Mouse (Mus musculus) heart, postnatal 0 days (tissue): ENCODE results near the gene Pcbp1. TPM values are rescaled to one million over a fixed set of nuclear protein-coding genes. Genes with fewer than 3 reads are reported as not detected.
A peak's percentile ranks its signal among the peaks of the same experiment; 100 is the strongest.
"Not testable (repeated sequence)": the region's sequence is repeated elsewhere in the genome, so short reads cannot be mapped to it uniquely, and the experiment has no call there.

Source experiments
- ATAC-seq: fragments of 200-750 bp; cut with Nextera tagmentation; 2 replicates; pipeline ENCODE4 v1.8.0; 2017; ENCODE audit warnings: low read depth, moderate number of reproducible peaks, moderate library complexity; ENCODE audit not compliant: insufficient read depth
- DNase-seq: peaks from one replicate; pipeline ENCODE4 v3.0.0-alpha.2; 2016; ENCODE audit warnings: low spot score
- H3K27ac ChIP-seq: fragments of 300-500 bp; sonication (generic); 2 replicates; pipeline ENCODE4 v1.5.1; 2014; ENCODE audit warnings: low read depth, mild to moderate bottlenecking
- H3K27me3 ChIP-seq: fragments of 300-500 bp; sonication (generic); 2 replicates; pipeline ENCODE4 v1.6.1; 2014; ENCODE audit warnings: low read length, mixed read lengths; ENCODE audit not compliant: control insufficient read depth, insufficient read depth
- H3K36me3 ChIP-seq: fragments of 300-500 bp; sonication (generic); replicated peaks from 2 replicates; pipeline ENCODE4 v1.6.1; 2014; ENCODE audit warnings: low read length, mixed read lengths; ENCODE audit not compliant: control insufficient read depth, insufficient read depth
- H3K4me1 ChIP-seq: fragments of 300-500 bp; sonication (generic); 2 replicates; pipeline ENCODE4 v1.6.1; 2014; ENCODE audit warnings: antibody characterized with exemption; ENCODE audit not compliant: control insufficient read depth, insufficient read depth
- H3K4me2 ChIP-seq: fragments of 300-500 bp; sonication (generic); 2 replicates; pipeline ENCODE4 v1.6.1; 2014; ENCODE audit warnings: low read depth, mild to moderate bottlenecking, low read length, moderate library complexity
- H3K4me3 ChIP-seq: fragments of 300-500 bp; sonication (generic); 2 replicates; pipeline ENCODE4 v1.5.1; 2014; ENCODE audit warnings: low read depth, low read length
- H3K9ac ChIP-seq: fragments of 300-500 bp; sonication (generic); replicated peaks from 2 replicates; pipeline ENCODE4 v1.6.1; 2014; ENCODE audit warnings: low read depth, low read length, mixed read lengths
- H3K9me3 ChIP-seq: fragments of 300-500 bp; sonication (generic); replicated peaks from 2 replicates; pipeline ENCODE4 v1.6.1; 2016; ENCODE audit warnings: low read length; ENCODE audit not compliant: control insufficient read depth
- CTCF ChIP-seq: IDR thresholded peaks from 2 replicates; pipeline ENCODE4 v1.5.1; 2016; ENCODE audit warnings: antibody characterized with exemption, control low read depth, low read depth
- EP300 ChIP-seq: IDR thresholded peaks from 2 replicates; pipeline ENCODE4 v1.6.1; 2016; ENCODE audit warnings: antibody characterized with exemption, low read depth
- WGBS: fragments of 180-500 bp; shearing (Covaris S2); extraction: QIAGEN DNeasy Blood & Tissue Kit; methylation state at CpG from one replicate; pipeline ENCODE4 v1.1.7; 2014; 5-methylcytosine and 5-hydroxymethylcytosine counted together
- polyA plus RNA-seq: library from polyadenylated mRNA; unstranded; fragments of >200 nt; fragmentation: Nextera tagmentation; extraction: Ambion mirVana; gene quantifications from 2 replicates; pipeline ENCODE4 v1.2.1, GENCODE M21; 2015
- total RNA-seq: library from RNA; depleted of rRNA; stranded (reverse); fragments of >200 nt; gene quantifications from 2 replicates; pipeline ENCODE4 v1.2.3, GENCODE M21; 2014; ENCODE audit warnings: low replicate concordance

The Pcbp1 gene
- total and polyA plus RNA-seq, 2 experiments from 2014 or later = 55.2 to 285 TPM

GRCm38 (mm10) chr6:86565782-86566181 is 39.7 kb upstream of the Pcbp1 start:
- Histone ChIP-seq H3K4me1 (peaks cover 19% of the 10 kb centered on the region), H3K27ac (no peak overlapping the region), H3K4me2 (no peak overlapping the region), H3K4me3 (no peak overlapping the region), H3K36me3 (peaks cover 19% of the 10 kb centered on the region; the same call in 1 of the 2 replicates), H3K9me3 (no peaks in the 10 kb centered on the region), H3K27me3 (no peaks in the 10 kb centered on the region), H3K9ac (no peak overlapping the region)
- ATAC-seq (no peak), DNase-seq (no peak)
- TF ChIP-seq EP300 (no peak), CTCF (no peak)
- WGBS = 86% methylated on average over 2 of the region's 2 CpGs

- not testable (repeated sequence) for DNase-seq, H3K9me3 ChIP-seq, H3K27me3 ChIP-seq, H3K9ac ChIP-seq, H3K4me2 ChIP-seq, H3K4me1 ChIP-seq, H3K4me3 ChIP-seq, ATAC-seq, H3K27ac ChIP-seq
- peaks cover 28% of the 10 kb centered on the region; the same call in 1 of the 2 replicates for H3K36me3 ChIP-seq
- WGBS = 92% methylated on average over 1 of the region's 1 CpGs
These were observed 31.1 kb upstream of the Pcbp1 start for GRCm38 (mm10) chr6:86557182-86557581.

- H3K9ac ChIP-seq = no peak overlapping the region
- H3K27me3 ChIP-seq = no peaks in the 10 kb centered on the region
- ATAC-seq = no peak
- H3K4me2 ChIP-seq = no peak overlapping the region
- no peaks in the 10 kb centered on the region for H3K9me3 ChIP-seq
- 92% methylated on average over 3 of the region's 3 CpGs for WGBS
- TF ChIP-seq CTCF (no peak), EP300 (no peak)
- H3K4me1 ChIP-seq = no peaks in the 10 kb centered on the region
- DNase-seq = no peak
- no peak overlapping the region for H3K27ac ChIP-seq
- H3K36me3 ChIP-seq = peaks cover 35% of the 10 kb centered on the region
- H3K4me3 ChIP-seq = no peak overlapping the region
These were observed 30.4 kb upstream of the Pcbp1 start for GRCm38 (mm10) chr6:86556345-86557058.

- WGBS = 83% methylated on average over 1 of the region's 1 CpGs
- H3K36me3 ChIP-seq = peaks cover 36% of the 10 kb centered on the region
- no peak overlapping the region for H3K27ac ChIP-seq
- H3K4me3 ChIP-seq = no peak overlapping the region
- TF ChIP-seq CTCF = no peak
- TF ChIP-seq EP300 = no peak
- DNase-seq = no peak
- no peak overlapping the region for H3K4me2 ChIP-seq
- no peaks in the 10 kb centered on the region for H3K4me1 ChIP-seq
- no peak for ATAC-seq
- H3K9me3 ChIP-seq = no peaks in the 10 kb centered on the region
- H3K27me3 ChIP-seq = no peaks in the 10 kb centered on the region
- no peak overlapping the region for H3K9ac ChIP-seq
These were observed 24.5 kb upstream of the Pcbp1 start for GRCm38 (mm10) chr6:86550587-86550986.

- no peaks in the 10 kb centered on the region for H3K9me3 ChIP-seq
- 49% methylated on average over 8 of the region's 8 CpGs for WGBS
- no peaks in the 10 kb centered on the region for H3K27me3 ChIP-seq
- peaks cover 33% of the 10 kb centered on the region for H3K36me3 ChIP-seq
- TF ChIP-seq CTCF (peak; percentile 16; the same call in 1 of the 2 replicates), EP300 (no peak)
- 0 out of 2 replicates have a peak overlapping the region, but pooled peaks have one; percentile 19 for H3K4me2 ChIP-seq
- no peak overlapping the region for H3K4me3 ChIP-seq
- peak; percentile 15 for DNase-seq
- peak; percentile 39; the same call in 1 of the 2 replicates for ATAC-seq
- H3K4me1 ChIP-seq = no peaks in the 10 kb centered on the region
- H3K27ac ChIP-seq = peak overlapping the region; percentile 15; the same call in 1 of the 2 replicates
- no peak overlapping the region for H3K9ac ChIP-seq
These were observed 21.8 kb upstream of the Pcbp1 start for GRCm38 (mm10) chr6:86547880-86548367.
